Mouse (Mus musculus) C2C12 (cell line): ENCODE results near the gene Odf3l1. TPM values are rescaled to one million over a fixed set of nuclear protein-coding genes. Genes with fewer than 3 reads are reported as not detected.

Experiments used
- H3K27me3 ChIP-seq: one replicate; pipeline ENCODE4 v1.6.1; 2011; ENCODE audit not compliant: control insufficient read depth, insufficient read depth, insufficient read length
- H3K36me3 ChIP-seq: one replicate; pipeline ENCODE4 v1.6.1; 2011; ENCODE audit not compliant: control insufficient read depth, insufficient read depth
- H3K4me3 ChIP-seq: one replicate; pipeline ENCODE4 v1.5.1; 2011; ENCODE audit warnings: mild to moderate bottlenecking, control low read depth; ENCODE audit not compliant: poor library complexity, insufficient read depth, severe bottlenecking
- H3K79me2 ChIP-seq: one replicate; pipeline ENCODE4 v1.6.1; 2011; ENCODE audit not compliant: control insufficient read depth, insufficient read depth
- H3K79me3 ChIP-seq: one replicate; pipeline ENCODE4 v1.6.1; 2011; ENCODE audit warnings: low read depth, control low read depth
- H3ac ChIP-seq: one replicate; pipeline ENCODE3; 2011; ENCODE audit warnings: low read depth; ENCODE audit not compliant: control insufficient read depth, insufficient read length
- CEBPB ChIP-seq: IDR thresholded peaks from one replicate; pipeline ENCODE4 v1.6.1; 2011; ENCODE audit warnings: low read depth, mild to moderate bottlenecking, control low read depth, moderate library complexity
- CTCF ChIP-seq: IDR thresholded peaks from one replicate; pipeline ENCODE4 v1.5.1; 2011; ENCODE audit not compliant: control insufficient read depth, insufficient read depth, insufficient read length
- FOSL1 ChIP-seq: IDR thresholded peaks from one replicate; pipeline ENCODE4 v1.8.0; 2011; ENCODE audit warnings: mild to moderate bottlenecking, low read length; ENCODE audit not compliant: poor library complexity, insufficient read depth, severe bottlenecking
- MAX ChIP-seq: IDR thresholded peaks from one replicate; pipeline ENCODE4 v1.6.1; 2011; ENCODE audit warnings: mild to moderate bottlenecking, control low read depth
- MYOD1 ChIP-seq: IDR thresholded peaks from one replicate; pipeline ENCODE4 v1.6.1; 2011; ENCODE audit warnings: low read depth; ENCODE audit not compliant: control insufficient read depth, insufficient read length
- MYOG ChIP-seq: IDR thresholded peaks from one replicate; pipeline ENCODE4 v1.6.1; 2011; ENCODE audit not compliant: control insufficient read depth, insufficient read length; ENCODE audit errors: extremely low read depth
- USF1 ChIP-seq: IDR thresholded peaks from one replicate; pipeline ENCODE4 v1.6.1; 2011; ENCODE audit warnings: low read depth, mild to moderate bottlenecking, control low read depth, moderate library complexity
- polyA plus RNA-seq: library from polyadenylated mRNA; unstranded; fragments of >200 nt; fragmentation: generic; extraction: Trizol; gene quantifications from one replicate; pipeline ENCODE4 v1.2.1, GENCODE M21; 2012; ENCODE audit warnings: missing spikeins

Gene Odf3l1
- polyA plus RNA-seq, 1 experiment: 0.04 TPM

DNA sequence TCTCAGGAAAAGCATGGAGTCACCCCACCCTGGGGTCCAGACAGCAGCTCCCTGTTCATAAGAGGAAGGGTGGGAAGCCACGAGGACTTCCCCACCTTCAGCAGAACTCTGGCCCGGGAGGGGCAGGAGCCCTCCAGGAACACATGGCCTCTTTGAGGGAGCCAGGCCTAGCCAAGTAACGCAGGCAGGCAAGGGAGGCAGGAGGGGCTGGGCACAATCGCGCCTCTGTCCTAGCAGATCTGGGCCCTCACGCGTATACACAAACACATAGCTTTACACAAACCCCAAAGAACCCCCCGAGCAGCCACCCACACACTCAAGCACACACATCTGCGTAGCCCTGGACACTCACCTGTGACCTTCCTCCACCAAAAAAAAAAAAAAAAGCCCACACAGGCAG, 16.3 kb upstream of the Odf3l1 start:
- Histone ChIP-seq H3K79me3 (no peaks in the 10 kb centered on the region), H3ac (no peak overlapping the region), H3K4me3 (no peak overlapping the region), H3K27me3 (no peaks in the 10 kb centered on the region), H3K79me2 (no peaks in the 10 kb centered on the region), H3K36me3 (peaks cover 9% of the 10 kb centered on the region)
- TF ChIP-seq CTCF (no peak), MAX (no peak), CEBPB (no peak), USF1 (no peak), MYOD1 (no peak), FOSL1 (no peak), MYOG (no peak)

DNA sequence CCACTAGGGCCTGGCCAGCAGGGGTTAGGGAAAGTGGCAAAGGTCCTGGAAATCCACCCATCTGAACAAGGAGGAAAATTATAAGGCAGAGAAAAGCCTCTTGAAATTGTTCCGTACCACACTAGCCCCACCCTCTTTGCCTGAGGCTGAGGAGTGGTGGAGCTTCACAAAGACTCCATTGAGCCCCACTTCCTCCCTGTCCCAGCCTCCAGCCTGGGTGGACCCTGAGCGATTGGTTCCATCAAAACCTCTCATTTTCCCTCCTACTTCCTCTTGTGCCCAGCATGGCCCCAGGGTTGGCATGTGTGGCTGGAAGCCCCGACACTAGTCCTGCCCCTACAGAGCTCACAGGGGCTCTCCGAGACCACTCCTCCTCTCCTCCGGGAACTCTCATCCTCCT, 12.8 kb upstream of the Odf3l1 start:
- Histone ChIP-seq H3K79me2 (peaks cover 7% of the 10 kb centered on the region), H3K79me3 (no peaks in the 10 kb centered on the region), H3ac (no peak overlapping the region), H3K36me3 (no peaks in the 10 kb centered on the region), H3K27me3 (no peaks in the 10 kb centered on the region), H3K4me3 (no peak overlapping the region)
- TF ChIP-seq MYOG (no peak), MYOD1 (no peak), CEBPB (no peak), FOSL1 (no peak), CTCF (no peak), MAX (no peak), USF1 (no peak)

DNA sequence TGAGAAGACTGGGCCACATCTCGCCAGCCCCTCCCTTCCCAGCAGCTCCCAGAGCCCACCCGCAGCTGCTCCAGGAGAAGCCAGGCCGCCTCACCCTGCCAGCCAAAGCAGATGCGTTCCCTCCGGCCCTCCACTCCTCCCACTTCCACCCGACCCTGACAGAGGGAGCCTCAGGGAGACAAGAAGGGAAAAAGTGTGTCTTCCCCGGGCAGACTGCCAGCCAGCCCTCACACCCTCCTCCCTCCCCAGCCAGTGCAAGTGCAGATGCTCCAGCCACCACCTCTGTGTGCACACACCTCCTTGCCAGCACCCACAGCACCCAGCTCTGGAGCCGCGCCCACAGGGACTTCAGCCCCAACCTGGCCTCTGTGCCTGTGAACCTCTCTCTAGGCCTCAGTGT, 12.3 kb upstream of the Odf3l1 start:
- H3K4me3 ChIP-seq: no peak overlapping the region

DNA sequence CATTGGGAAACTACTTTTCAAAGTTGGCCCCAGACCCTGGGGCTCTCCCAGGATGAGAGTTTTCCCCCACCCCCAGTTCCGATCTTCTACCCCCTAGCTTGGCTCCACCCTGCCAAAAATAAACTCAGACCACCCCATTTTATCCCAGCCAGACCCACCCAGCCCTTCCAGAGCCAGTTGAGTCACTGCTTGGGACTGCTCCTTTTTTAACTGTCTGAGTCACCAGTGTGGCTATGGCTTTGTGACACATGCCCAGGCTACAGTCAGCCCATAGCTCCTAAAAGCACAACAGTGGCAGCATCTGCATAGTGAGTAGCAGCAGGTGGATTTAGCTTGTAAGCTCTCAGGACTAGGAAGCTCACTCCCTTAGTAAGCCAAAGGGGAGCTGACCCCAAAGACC, 8.6 kb upstream of the Odf3l1 start:
- Histone ChIP-seq H3K27me3 (no peaks in the 10 kb centered on the region), H3K79me2 (peaks cover 28% of the 10 kb centered on the region), H3ac (no peak overlapping the region), H3K4me3 (no peak overlapping the region), H3K79me3 (peaks cover 8% of the 10 kb centered on the region), H3K36me3 (no peaks in the 10 kb centered on the region)
- no peak for TF ChIP-seq CEBPB
- TF ChIP-seq CTCF: no peak
- TF ChIP-seq MYOG: no peak
- TF ChIP-seq MAX: peak; percentile 43
- peak; percentile 6 for TF ChIP-seq USF1
- TF ChIP-seq MYOD1: peak; percentile 57
- peak; percentile 60 for TF ChIP-seq FOSL1

More for the DNA sequence above, 12.3 kb upstream of the Odf3l1 start:
- Histone ChIP-seq H3K27me3 (no peaks in the 10 kb centered on the region), H3K79me3 (no peaks in the 10 kb centered on the region), H3K36me3 (no peaks in the 10 kb centered on the region), H3ac (peak overlapping the region; percentile 26), H3K79me2 (peaks cover 7% of the 10 kb centered on the region)
- TF ChIP-seq CTCF (no peak), MAX (no peak), USF1 (no peak), CEBPB (no peak), MYOG (no peak), FOSL1 (no peak), MYOD1 (no peak)

DNA sequence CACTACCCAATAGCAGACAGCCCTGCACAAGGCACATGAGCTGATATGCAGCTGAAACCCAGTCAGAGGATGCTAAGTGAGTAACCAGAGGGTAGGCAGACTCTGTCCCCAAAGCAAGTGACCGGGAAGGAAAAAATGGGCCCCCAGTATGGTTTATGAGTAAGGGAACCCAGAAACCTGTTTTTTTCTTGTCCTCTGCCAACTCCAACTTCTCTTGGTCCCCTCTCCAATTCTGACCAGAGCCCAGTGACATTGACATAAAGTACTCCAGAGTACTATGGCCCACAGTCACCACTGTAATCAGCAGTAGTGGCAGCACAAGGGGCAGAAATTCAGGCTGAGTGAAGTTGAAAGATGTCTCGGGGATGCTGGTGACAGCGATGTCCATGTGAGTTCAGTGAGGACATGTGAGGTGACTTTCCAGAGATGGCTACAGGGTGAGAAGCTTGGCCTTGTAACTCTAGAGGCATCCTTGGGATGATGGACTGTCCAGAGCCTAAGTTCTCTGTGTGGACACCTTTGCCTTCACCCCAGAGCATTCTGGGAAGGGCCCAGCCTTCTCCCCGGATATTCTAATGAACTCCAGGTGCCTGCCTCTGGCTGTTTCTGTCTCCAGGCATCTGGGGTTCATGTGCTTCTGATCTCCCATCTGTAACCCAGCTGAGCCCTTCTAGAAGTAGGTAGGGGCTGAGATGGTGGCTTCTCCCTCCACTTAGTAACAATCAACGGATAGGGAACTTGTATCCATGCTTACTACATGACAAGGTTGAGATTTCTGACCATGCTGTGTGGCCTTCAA, 7.8 kb upstream of the Odf3l1 start:
- Histone ChIP-seq H3K36me3 (no peaks in the 10 kb centered on the region), H3K4me3 (no peak overlapping the region), H3K27me3 (no peaks in the 10 kb centered on the region), H3ac (no peak overlapping the region), H3K79me2 (peaks cover 36% of the 10 kb centered on the region), H3K79me3 (peaks cover 13% of the 10 kb centered on the region)
- TF ChIP-seq USF1: no peak
- no peak for TF ChIP-seq MYOG
- no peak for TF ChIP-seq CEBPB
- TF ChIP-seq MYOD1: no peak
- TF ChIP-seq MAX: no peak

DNA sequence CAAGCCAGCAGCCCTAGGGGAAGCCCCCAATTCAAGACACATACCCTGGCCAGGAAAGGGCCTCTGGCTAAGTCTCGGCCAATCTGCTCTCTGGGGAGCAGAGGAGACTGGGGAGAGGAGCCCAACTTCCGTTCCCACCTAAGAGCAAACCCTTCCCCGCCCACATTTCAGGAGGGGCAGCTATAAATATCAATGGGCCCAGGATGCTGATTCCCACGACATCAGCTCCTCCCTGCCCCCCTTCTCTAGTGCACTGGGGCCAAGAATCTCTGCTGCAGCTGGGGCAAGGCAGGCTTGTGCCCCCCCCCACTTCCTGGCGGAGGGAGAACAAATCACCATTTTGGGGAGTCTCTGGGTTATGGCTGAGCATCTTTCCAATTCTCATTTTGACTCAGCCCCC, 6.7 kb upstream of the Odf3l1 start:
- no peaks in the 10 kb centered on the region for H3K27me3 ChIP-seq
- H3K79me3 ChIP-seq: peaks cover 13% of the 10 kb centered on the region
- peaks cover 47% of the 10 kb centered on the region for H3K79me2 ChIP-seq
- H3K36me3 ChIP-seq: no peaks in the 10 kb centered on the region
- no peak overlapping the region for H3ac ChIP-seq
- TF ChIP-seq USF1 (no peak), MYOD1 (no peak)
- no peak overlapping the region for H3K4me3 ChIP-seq
